Mouse (Mus musculus): ENCODE measurements around the gene Npc1l1.

GRCm38 (mm10) chr11:6184202-6184935 lies 45.6 kb downstream of the Npc1l1 start:
- TF ChIP-seq POLR2A (IDR thresholded peaks at IDR 0.05; ENCODE audit: control insufficient read depth, extremely low read depth, insufficient read depth, low read length, poor library complexity): no peak
- TF ChIP-seq CTCF (IDR thresholded peaks at IDR 0.05; ENCODE audit: borderline replicate concordance, control insufficient read depth, extremely low read depth, insufficient read depth, low read length, poor library complexity): no peak

All from thymus, adult 2 months (tissue).